ENCODE assay signal across 20 mouse cellular contexts in genomic region chr10:111806333-111806732, GRCm38 (mm10).
"Had no signal": no experiment of that assay in that cellular context is flagged by ENCODE, and none has a peak within 500 bp of the region (broad histone marks: within the 10 kb centered on the region; RNA-seq: fewer than 3 reads in every experiment).

No protein-coding gene starts in this region.

- H3K27me3 ChIP-seq: limb, embryonic 13.5 days; neural tube, embryonic 13.5 days; stomach, embryonic 15.5 days had no signal

- H3K4me2 ChIP-seq: limb, embryonic 13.5 days; lung, embryonic 14.5 days; midbrain, embryonic 13.5 days; neural tube, embryonic 13.5 days; stomach, embryonic 15.5 days had no signal

- H3K9me3 ChIP-seq: limb, embryonic 10.5 days; limb, embryonic 13.5 days; midbrain, embryonic 10.5 days; midbrain, embryonic 13.5 days; neural tube, embryonic 13.5 days; stomach, embryonic 15.5 days had no signal

- ATAC-seq: inflammation-experienced regulatory T-cells, adult 6 months; intestine, embryonic 16.5 days; midbrain, embryonic 13.5 days; midbrain, embryonic 16.5 days had no signal

- H3K27ac ChIP-seq: kidney, postnatal 0 days; layer of hippocampus, adult 2 months; midbrain, embryonic 10.5 days; midbrain, embryonic 13.5 days; neural tube, embryonic 13.5 days; stomach, embryonic 15.5 days had no signal

- DNase-seq: kidney, adult 18-20 months; layer of hippocampus, adult 9-11 months; lung, postnatal 10 days; retina, postnatal 1 day; right cerebral cortex, postnatal 25 days; spleen, adult 18-20 months; thymus, postnatal 25 days had no signal

- H3K4me3 ChIP-seq: layer of hippocampus, adult 2 months; limb, embryonic 10.5 days; limb, embryonic 13.5 days; midbrain, embryonic 10.5 days; midbrain, embryonic 13.5 days; myocyte; neural tube, embryonic 13.5 days; stomach, embryonic 15.5 days had no signal

- H3K36me3 ChIP-seq: limb, embryonic 10.5 days; limb, embryonic 13.5 days; midbrain, embryonic 10.5 days; midbrain, embryonic 13.5 days; neural tube, embryonic 13.5 days; stomach, embryonic 15.5 days had no signal

- H3K4me1 ChIP-seq: stomach, embryonic 15.5 days had no signal

- H3K9ac ChIP-seq: limb, embryonic 13.5 days; lung, embryonic 14.5 days; midbrain, embryonic 13.5 days; neural tube, embryonic 13.5 days; stomach, embryonic 15.5 days had no signal
